Mouse (Mus musculus): Measurements from ENCODE around the gene Frmd4b. TPM values are rescaled to one million over a fixed set of nuclear protein-coding genes. Genes with fewer than 3 reads are reported as not detected.

Frmd4b gene
- polyA plus RNA-seq, 1 experiment from 2014 or later: 15.1 TPM

DNA sequence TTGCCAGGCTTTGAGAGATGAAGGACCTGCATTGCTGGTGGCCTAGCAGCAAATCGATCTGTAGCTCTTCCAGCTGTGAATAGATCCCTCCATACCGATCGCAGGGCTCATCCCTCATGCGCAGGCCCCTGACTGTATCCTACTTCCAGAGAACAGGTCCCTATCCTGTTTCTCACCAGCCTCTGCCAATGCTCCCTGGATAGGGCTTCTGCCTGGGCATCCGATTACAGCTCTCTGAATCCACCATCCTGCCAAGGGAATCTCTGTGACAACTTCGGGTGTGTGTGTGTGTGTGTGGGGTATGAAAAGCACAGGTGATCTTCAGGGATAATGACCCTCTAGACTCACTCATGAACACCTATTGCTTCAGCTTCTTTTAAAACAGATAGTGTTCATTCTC, 216.9 kb downstream of the Frmd4b start:
- Histone ChIP-seq H3K4me3 (ENCODE audit: low read depth, low read length) (no peak overlapping the region), H3K27me3 (ENCODE audit: control insufficient read depth, insufficient read depth, low read depth, low read length) (no peaks in the 10 kb centered on the region), H3K9me3 (replicated peaks; ENCODE audit: control insufficient read depth, low read length, poor library complexity, severe bottlenecking) (no peaks in the 10 kb centered on the region), H3K9ac (ENCODE audit: low read depth, low read length) (no peak overlapping the region), H3K4me2 (ENCODE audit: low read length) (no peak overlapping the region), H3K36me3 (ENCODE audit: control insufficient read depth, insufficient read depth, low read length) (no peaks in the 10 kb centered on the region), H3K4me1 (ENCODE audit: control insufficient read depth, insufficient read depth, low read length) (peaks cover 13% of the 10 kb centered on the region), H3K27ac (ENCODE audit: low read length) (no peak overlapping the region)
- WGBS: 93% methylated on average over 6 of the region's 6 CpGs
- ATAC-seq: no peak

DNA sequence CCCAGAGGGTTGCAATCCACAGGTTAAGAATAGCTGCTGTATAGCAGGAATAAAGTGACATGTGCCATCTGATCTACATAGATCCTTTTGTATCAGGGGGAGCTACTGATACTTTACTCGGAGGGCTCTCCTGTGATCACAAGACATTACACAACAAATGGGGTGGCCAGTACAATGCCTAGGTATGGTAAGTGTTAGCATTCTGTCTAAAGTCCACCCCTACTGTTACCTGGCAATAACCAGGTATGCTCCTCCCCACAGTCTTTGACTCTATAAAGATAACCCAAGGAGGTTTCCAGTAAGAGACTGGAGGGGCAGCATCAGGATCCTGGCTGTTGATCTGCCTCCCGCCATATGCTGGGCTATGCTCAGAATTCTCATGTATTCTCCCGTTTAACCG, 219.4 kb downstream of the Frmd4b start:
- H3K27ac ChIP-seq (ENCODE audit: low read length): no peak overlapping the region
- peaks cover 20% of the 10 kb centered on the region for H3K4me1 ChIP-seq (ENCODE audit: control insufficient read depth, insufficient read depth, low read length)
- H3K4me3 ChIP-seq (ENCODE audit: low read depth, low read length): no peak overlapping the region
- 75% methylated on average over 4 of the region's 4 CpGs for WGBS
- no peaks in the 10 kb centered on the region for H3K27me3 ChIP-seq (ENCODE audit: control insufficient read depth, insufficient read depth, low read depth, low read length)
- H3K9me3 ChIP-seq (replicated peaks; ENCODE audit: control insufficient read depth, low read length, poor library complexity, severe bottlenecking): no peaks in the 10 kb centered on the region
- no peak for ATAC-seq
- H3K4me2 ChIP-seq (ENCODE audit: low read length): no peak overlapping the region
- H3K9ac ChIP-seq (ENCODE audit: low read depth, low read length): no peak overlapping the region
- no peaks in the 10 kb centered on the region for H3K36me3 ChIP-seq (ENCODE audit: control insufficient read depth, insufficient read depth, low read length)

DNA sequence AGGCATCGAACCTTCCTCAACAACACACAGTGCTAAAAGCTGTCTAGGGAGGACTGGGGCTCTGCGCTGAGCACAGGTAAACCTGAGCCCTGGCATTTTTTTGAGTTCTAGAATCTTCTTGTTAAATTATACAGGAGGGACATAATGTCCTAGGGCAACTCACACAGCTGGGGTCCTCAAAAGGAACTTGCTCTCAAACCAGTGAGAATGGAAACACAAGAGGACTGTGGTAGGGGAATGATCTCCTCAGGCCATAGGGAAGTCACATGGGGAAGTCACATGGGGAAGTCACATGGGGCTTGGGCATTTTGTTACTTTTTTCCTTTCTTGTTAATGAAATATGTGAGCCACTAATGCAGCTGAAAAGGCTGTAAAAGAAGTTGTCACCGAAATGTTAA, 220.4 kb downstream of the Frmd4b start:
- H3K4me3 ChIP-seq (ENCODE audit: low read depth, low read length): no peak overlapping the region
- no peaks in the 10 kb centered on the region for H3K27me3 ChIP-seq (ENCODE audit: control insufficient read depth, insufficient read depth, low read depth, low read length)
- H3K36me3 ChIP-seq (ENCODE audit: control insufficient read depth, insufficient read depth, low read length): no peaks in the 10 kb centered on the region
- H3K27ac ChIP-seq (ENCODE audit: low read length): no peak overlapping the region
- WGBS: 41% methylated on average over 3 of the region's 3 CpGs
- H3K9ac ChIP-seq (ENCODE audit: low read depth, low read length): no peak overlapping the region
- no peaks in the 10 kb centered on the region for H3K9me3 ChIP-seq (replicated peaks; ENCODE audit: control insufficient read depth, low read length, poor library complexity, severe bottlenecking)
- H3K4me2 ChIP-seq (ENCODE audit: low read length): no peak overlapping the region
- 0 out of 2 replicates have a peak, but pooled peaks have one; percentile 3 for ATAC-seq
- peaks cover 20% of the 10 kb centered on the region for H3K4me1 ChIP-seq (ENCODE audit: control insufficient read depth, insufficient read depth, low read length)

DNA sequence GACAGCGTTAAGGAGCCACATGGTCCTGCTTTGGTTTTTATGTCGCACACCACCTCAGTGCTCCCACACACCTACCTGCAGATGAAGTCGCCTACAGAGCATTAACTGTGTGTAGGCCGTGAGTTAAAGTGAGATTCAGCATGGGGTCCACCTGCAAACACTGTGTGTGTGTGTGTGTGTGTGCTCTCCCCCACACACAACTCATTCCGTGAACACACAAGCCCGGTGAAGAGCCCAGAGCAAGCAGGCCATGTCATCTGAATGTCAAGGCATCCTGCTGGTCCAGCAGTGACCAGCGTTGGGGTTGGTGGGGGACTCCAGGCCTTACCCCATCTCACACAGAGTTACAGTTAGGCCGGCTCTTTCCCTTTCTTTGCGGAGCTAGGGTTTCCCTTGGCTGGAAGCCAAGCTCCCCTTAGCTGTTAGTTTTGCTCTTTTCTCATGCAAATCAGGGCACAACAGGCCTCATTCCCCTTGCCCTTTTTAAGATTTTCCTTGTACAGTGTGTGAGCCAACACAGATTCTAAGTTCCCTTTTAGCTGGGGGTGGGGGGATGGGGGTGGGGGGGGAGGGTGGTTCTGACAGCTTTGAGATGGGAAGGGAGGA, 220.9 kb downstream of the Frmd4b start:
- 13% methylated on average over 9 of the region's 9 CpGs for WGBS
- Histone ChIP-seq H3K9ac (ENCODE audit: low read depth, low read length) (no peak overlapping the region), H3K4me1 (ENCODE audit: control insufficient read depth, insufficient read depth, low read length) (peaks cover 20% of the 10 kb centered on the region), H3K4me2 (ENCODE audit: low read length) (no peak overlapping the region), H3K36me3 (ENCODE audit: control insufficient read depth, insufficient read depth, low read length) (no peaks in the 10 kb centered on the region), H3K27me3 (ENCODE audit: control insufficient read depth, insufficient read depth, low read depth, low read length) (no peaks in the 10 kb centered on the region), H3K4me3 (ENCODE audit: low read depth, low read length) (no peak overlapping the region), H3K27ac (ENCODE audit: low read length) (no peak overlapping the region), H3K9me3 (replicated peaks; ENCODE audit: control insufficient read depth, low read length, poor library complexity, severe bottlenecking) (no peaks in the 10 kb centered on the region)
- peak; percentile 75 for ATAC-seq

DNA sequence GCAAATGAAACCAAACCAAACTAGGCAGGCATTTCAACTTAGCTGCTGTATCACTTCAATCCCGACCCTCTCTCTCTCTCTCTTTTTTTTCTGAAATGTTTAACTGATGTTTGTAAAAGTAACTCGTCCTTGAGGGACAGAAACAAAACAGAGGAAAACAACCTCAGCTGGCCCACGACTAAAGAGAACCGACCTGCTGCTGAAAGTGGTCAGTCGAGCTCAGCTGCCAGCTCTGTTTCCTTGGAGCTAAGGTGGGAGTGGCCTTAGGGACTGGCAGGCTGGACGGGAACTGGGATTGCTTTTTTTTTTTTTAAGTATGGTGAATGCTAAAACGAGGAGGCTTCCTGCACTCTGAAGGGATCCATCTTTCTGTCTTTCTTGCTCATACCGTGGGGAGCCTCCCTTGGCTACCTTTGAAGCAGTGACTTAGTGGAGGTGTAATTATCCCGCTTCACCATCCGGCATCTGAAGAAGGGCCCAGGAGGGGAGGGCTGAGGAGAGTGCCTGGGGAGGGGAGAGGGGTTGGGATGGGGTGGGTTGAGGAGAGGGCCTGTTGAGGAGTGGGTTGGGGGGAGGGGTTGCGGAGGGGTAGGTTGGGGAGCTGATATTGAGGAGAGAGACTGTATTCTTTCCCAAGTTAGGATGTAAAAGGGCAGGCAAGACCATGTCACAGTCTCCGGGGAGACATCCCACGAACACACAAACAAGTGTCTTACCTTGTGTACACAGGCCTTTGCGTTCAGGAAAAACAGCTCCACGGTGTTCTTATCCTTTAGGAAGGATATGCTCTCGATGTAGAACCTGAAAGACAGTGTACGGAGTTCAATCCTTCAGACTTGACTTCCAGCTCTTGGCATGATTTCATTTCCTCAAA, 221.6 kb downstream of the Frmd4b start:
- Histone ChIP-seq H3K9ac (ENCODE audit: low read depth, low read length) (no peak overlapping the region), H3K4me1 (ENCODE audit: control insufficient read depth, insufficient read depth, low read length) (peaks cover 20% of the 10 kb centered on the region), H3K4me3 (ENCODE audit: low read depth, low read length) (no peak overlapping the region), H3K36me3 (ENCODE audit: control insufficient read depth, insufficient read depth, low read length) (no peaks in the 10 kb centered on the region), H3K4me2 (ENCODE audit: low read length) (no peak overlapping the region; the same call in 1 of the 2 replicates), H3K9me3 (replicated peaks; ENCODE audit: control insufficient read depth, low read length, poor library complexity, severe bottlenecking) (no peaks in the 10 kb centered on the region), H3K27me3 (ENCODE audit: control insufficient read depth, insufficient read depth, low read depth, low read length) (no peaks in the 10 kb centered on the region), H3K27ac (ENCODE audit: low read length) (no peak overlapping the region)
- 11% methylated on average over 17 of the region's 17 CpGs for WGBS
- no peak for ATAC-seq

DNA sequence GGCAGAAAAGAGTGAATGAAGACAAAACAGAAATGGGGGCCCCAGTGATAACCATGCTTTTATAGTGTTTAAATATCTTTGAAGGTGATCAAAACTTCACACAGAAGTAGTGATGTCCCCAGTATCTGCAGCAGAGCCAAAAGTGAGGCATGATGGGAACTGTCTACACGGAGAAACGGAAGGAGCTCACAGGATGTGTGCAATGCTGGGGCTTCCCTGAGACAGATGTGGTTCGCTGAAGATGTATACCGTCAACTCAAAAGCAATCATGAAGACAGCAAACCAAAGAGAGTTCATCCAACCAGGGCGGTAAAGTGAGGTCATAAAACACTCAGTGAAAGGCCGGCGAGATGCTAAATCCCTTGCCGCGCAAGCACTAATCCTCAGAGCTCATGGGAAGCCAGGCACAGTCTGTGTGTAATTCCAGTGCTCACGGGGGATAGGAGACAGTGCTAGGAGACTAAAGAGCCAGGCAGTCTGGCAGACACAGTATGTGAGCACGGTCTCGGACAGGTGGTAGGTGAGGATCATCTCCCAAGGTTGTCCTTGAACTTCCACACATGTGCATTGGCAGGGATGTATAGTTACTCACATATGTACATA, 222.8 kb downstream of the Frmd4b start:
- Histone ChIP-seq H3K27ac (ENCODE audit: low read length) (no peak overlapping the region), H3K27me3 (ENCODE audit: control insufficient read depth, insufficient read depth, low read depth, low read length) (no peaks in the 10 kb centered on the region), H3K4me3 (ENCODE audit: low read depth, low read length) (no peak overlapping the region), H3K4me2 (ENCODE audit: low read length) (no peak overlapping the region), H3K36me3 (ENCODE audit: control insufficient read depth, insufficient read depth, low read length) (no peaks in the 10 kb centered on the region), H3K9me3 (replicated peaks; ENCODE audit: control insufficient read depth, low read length, poor library complexity, severe bottlenecking) (no peaks in the 10 kb centered on the region), H3K4me1 (ENCODE audit: control insufficient read depth, insufficient read depth, low read length) (peaks cover 20% of the 10 kb centered on the region), H3K9ac (ENCODE audit: low read depth, low read length) (no peak overlapping the region)
- no peak for ATAC-seq
- WGBS: 25% methylated on average over 12 of the region's 12 CpGs

DNA sequence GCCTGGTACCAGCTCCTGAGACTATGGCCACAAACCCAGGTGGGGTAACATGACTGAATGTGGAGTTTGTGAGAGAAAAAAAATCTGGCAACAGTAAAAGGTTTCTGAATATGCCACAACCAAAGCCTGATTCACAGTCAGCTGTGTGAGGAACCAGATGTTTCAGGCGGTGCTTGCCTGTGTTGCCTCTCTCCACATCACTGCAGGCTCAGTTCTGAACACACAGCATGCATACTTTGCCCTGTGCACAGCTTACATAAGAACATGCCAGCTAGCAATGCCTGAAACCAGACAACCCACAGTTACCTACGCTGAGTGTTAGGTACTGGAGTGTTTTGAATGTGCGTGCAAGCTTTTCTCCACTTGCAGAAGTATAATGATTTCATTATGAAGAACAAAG, 224.4 kb downstream of the Frmd4b start:
- no peak for ATAC-seq
- Histone ChIP-seq H3K4me3 (ENCODE audit: low read depth, low read length) (no peak overlapping the region), H3K27ac (ENCODE audit: low read length) (no peak overlapping the region), H3K27me3 (ENCODE audit: control insufficient read depth, insufficient read depth, low read depth, low read length) (no peaks in the 10 kb centered on the region), H3K36me3 (ENCODE audit: control insufficient read depth, insufficient read depth, low read length) (no peaks in the 10 kb centered on the region), H3K4me1 (ENCODE audit: control insufficient read depth, insufficient read depth, low read length) (peaks cover 20% of the 10 kb centered on the region), H3K4me2 (ENCODE audit: low read length) (no peak overlapping the region), H3K9me3 (replicated peaks; ENCODE audit: control insufficient read depth, low read length, poor library complexity, severe bottlenecking) (no peaks in the 10 kb centered on the region), H3K9ac (ENCODE audit: low read depth, low read length) (no peak overlapping the region)
- 81% methylated on average over 3 of the region's 3 CpGs for WGBS

DNA sequence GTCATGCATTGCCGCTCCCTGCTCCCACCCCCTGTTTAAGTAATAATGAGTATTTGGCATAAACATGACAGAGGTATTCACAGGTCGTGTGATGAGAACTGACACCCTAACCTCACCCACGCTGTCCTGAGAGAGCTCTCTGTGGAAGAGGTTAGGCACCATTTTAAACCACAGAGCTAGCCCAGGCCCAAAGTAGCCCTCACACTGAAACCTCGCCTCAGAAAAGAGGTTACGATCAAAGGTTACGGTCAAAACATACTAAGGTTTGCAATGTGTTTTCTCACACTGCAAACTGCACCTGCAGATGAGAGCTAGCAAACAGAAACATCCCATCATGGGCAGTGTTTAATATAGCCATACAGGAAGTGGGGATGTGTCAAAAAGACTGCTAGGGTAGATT, 230.0 kb downstream of the Frmd4b start:
- H3K4me2 ChIP-seq (ENCODE audit: low read length): no peak overlapping the region
- H3K27me3 ChIP-seq (ENCODE audit: control insufficient read depth, insufficient read depth, low read depth, low read length): no peaks in the 10 kb centered on the region
- no peaks in the 10 kb centered on the region for H3K4me1 ChIP-seq (ENCODE audit: control insufficient read depth, insufficient read depth, low read length)
- no peak overlapping the region for H3K4me3 ChIP-seq (ENCODE audit: low read depth, low read length)
- H3K9me3 ChIP-seq (replicated peaks; ENCODE audit: control insufficient read depth, low read length, poor library complexity, severe bottlenecking): no peaks in the 10 kb centered on the region
- WGBS: 87% methylated on average over 6 of the region's 6 CpGs
- ATAC-seq: no peak
- H3K36me3 ChIP-seq (ENCODE audit: control insufficient read depth, insufficient read depth, low read length): no peaks in the 10 kb centered on the region
- no peak overlapping the region for H3K27ac ChIP-seq (ENCODE audit: low read length)
- no peak overlapping the region for H3K9ac ChIP-seq (ENCODE audit: low read depth, low read length)

DNA sequence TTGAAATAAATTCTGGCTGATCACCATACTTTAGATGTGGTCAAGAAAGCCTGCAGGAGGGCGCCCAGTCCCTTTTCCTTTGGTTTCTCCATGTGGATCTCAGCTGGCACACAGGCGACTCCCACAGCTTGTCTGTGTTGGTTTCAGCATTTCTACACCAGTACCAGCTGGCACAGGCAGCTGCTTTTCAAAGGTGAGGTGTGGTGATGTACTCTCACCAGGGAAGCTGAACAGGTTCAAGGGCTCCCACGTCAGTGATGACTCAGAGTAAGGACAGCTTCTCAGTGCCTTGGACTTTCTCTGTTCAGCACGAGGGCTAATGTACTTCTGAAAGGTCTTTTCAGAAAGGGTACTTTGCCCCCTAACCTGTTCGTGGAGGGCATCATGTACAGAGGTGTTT, 232.4 kb downstream of the Frmd4b start:
- H3K9me3 ChIP-seq (replicated peaks; ENCODE audit: control insufficient read depth, low read length, poor library complexity, severe bottlenecking): no peaks in the 10 kb centered on the region
- 78% methylated on average over 5 of the region's 5 CpGs for WGBS

More for the DNA sequence above, 232.4 kb downstream of the Frmd4b start:
- H3K4me2 ChIP-seq (ENCODE audit: low read length): no peak overlapping the region
- ATAC-seq: no peak
- H3K27me3 ChIP-seq (ENCODE audit: control insufficient read depth, insufficient read depth, low read depth, low read length): no peaks in the 10 kb centered on the region
- no peak overlapping the region for H3K4me3 ChIP-seq (ENCODE audit: low read depth, low read length)
- no peaks in the 10 kb centered on the region for H3K36me3 ChIP-seq (ENCODE audit: control insufficient read depth, insufficient read depth, low read length)
- no peak overlapping the region for H3K9ac ChIP-seq (ENCODE audit: low read depth, low read length)
- H3K4me1 ChIP-seq (ENCODE audit: control insufficient read depth, insufficient read depth, low read length): no peaks in the 10 kb centered on the region
- H3K27ac ChIP-seq (ENCODE audit: low read length): no peak overlapping the region

Data from midbrain, embryonic 16.5 days (tissue).